Mouse (Mus musculus) liver, embryonic 13.5 days (tissue): ENCODE measurements around the gene Speer4f1. TPM values are rescaled to one million over a fixed set of nuclear protein-coding genes. Genes with fewer than 3 reads are reported as not detected.

Experiments
- ATAC-seq: fragments of 200-750 bp; cut with Nextera tagmentation; 2 replicates; pipeline ENCODE4 v1.8.0; 2017; ENCODE audit warnings: low read depth, mild to moderate bottlenecking, moderate number of reproducible peaks, moderate library complexity
- DNase-seq: peaks from one replicate; pipeline ENCODE4 v3.0.0; 2022
- H3K27ac ChIP-seq: fragments of 300-500 bp; sonication (generic); 2 replicates; pipeline ENCODE4 v1.5.1; 2015; ENCODE audit warnings: moderate library complexity, mild to moderate bottlenecking, inconsistent platforms
- H3K27me3 ChIP-seq: fragments of 300-500 bp; sonication (generic); 2 replicates; pipeline ENCODE4 v1.6.1; 2015; ENCODE audit warnings: mild to moderate bottlenecking, inconsistent platforms
- H3K36me3 ChIP-seq: fragments of 300-500 bp; sonication (generic); 2 replicates; pipeline ENCODE4 v1.6.1; 2015; ENCODE audit warnings: mild to moderate bottlenecking, inconsistent platforms
- H3K4me1 ChIP-seq: fragments of 300-500 bp; sonication (generic); replicated peaks from 2 replicates; pipeline ENCODE4 v1.6.1; 2015; ENCODE audit warnings: inconsistent platforms
- H3K4me2 ChIP-seq: fragments of 300-500 bp; sonication (generic); 2 replicates; pipeline ENCODE4 v1.6.1; 2015; ENCODE audit warnings: inconsistent platforms, mild to moderate bottlenecking, moderate library complexity
- H3K4me3 ChIP-seq: fragments of 300-500 bp; sonication (generic); replicated peaks from 2 replicates; pipeline ENCODE4 v1.5.1; 2015; ENCODE audit warnings: mild to moderate bottlenecking, inconsistent platforms
- H3K9ac ChIP-seq: fragments of 300-500 bp; sonication (generic); 2 replicates; pipeline ENCODE4 v1.6.1; 2015; ENCODE audit warnings: mild to moderate bottlenecking, inconsistent platforms
- H3K9me3 ChIP-seq: fragments of 300-500 bp; sonication (generic); replicated peaks from 2 replicates; pipeline ENCODE4 v1.6.1; 2016; ENCODE audit warnings: inconsistent platforms
- WGBS: fragments of 180-500 bp; shearing (Covaris S2); methylation state at CpG from one replicate; pipeline ENCODE4 v1.1.7; 2015; ENCODE audit not compliant: insufficient replicate concordance; 5-methylcytosine and 5-hydroxymethylcytosine counted together
- polyA plus RNA-seq: library from polyadenylated mRNA; unstranded; fragments of >200 nt; fragmentation: Nextera tagmentation; extraction: Ambion mirVana; gene quantifications from 2 replicates; pipeline ENCODE4 v1.2.1, GENCODE M21; 2015

Speer4f1 gene
- polyA plus RNA-seq, 1 experiment from 2014 or later: not detected

DNA sequence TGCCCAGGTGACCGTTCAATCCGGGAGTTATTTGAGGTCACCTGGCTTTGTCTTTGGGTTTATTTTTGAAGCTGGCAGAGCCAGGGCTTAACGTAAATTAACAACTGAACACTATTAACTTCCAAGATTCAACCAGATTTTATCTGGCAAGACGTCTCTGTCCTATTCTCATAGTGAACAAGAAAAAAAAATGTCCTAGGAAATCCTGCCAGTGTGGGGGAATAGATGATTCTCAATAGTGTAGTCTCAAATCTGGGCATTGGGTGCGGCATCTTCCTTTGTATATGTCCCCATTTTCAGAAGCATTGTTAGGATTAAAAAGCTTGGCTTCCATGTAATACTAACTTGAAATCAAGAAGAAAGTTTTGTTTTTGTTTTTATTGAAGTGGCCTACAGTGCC lies 20.8 kb downstream of the Speer4f1 start:
- Histone ChIP-seq H3K4me1 (no peaks in the 10 kb centered on the region), H3K4me2 (no peak overlapping the region), H3K4me3 (no peak overlapping the region), H3K27me3 (no peaks in the 10 kb centered on the region), H3K9ac (no peak overlapping the region), H3K36me3 (no peaks in the 10 kb centered on the region), H3K9me3 (no peaks in the 10 kb centered on the region), H3K27ac (no peak overlapping the region)
- DNase-seq: no peak
- 64% methylated on average over 5 of the region's 5 CpGs for WGBS
- no peak for ATAC-seq

DNA sequence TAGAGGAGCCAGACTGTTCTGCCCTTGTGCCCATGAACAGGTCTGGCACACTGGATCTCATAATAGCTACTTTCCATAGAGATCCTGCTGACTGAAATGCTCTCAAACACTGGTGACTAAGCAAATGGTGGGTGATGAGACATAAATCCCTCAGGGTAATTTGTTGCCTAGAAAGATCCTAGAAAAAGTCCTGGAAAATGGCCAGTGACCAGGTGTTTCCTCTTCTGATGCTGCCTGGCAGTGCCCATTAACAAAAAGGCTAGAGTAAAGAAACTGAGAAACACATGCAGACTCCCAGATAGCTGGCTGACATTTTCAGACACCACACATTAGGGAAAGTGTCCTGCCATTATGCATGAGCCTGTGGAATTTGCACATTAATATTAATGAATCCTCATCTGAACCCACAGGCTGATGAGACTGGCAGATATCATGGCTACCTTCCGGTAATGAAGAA lies 24.0 kb downstream of the Speer4f1 start:
- Histone ChIP-seq H3K4me1 (no peaks in the 10 kb centered on the region), H3K9ac (no peak overlapping the region), H3K36me3 (no peaks in the 10 kb centered on the region), H3K9me3 (no peaks in the 10 kb centered on the region), H3K4me2 (no peak overlapping the region), H3K27ac (no peak overlapping the region), H3K27me3 (no peaks in the 10 kb centered on the region), H3K4me3 (no peak overlapping the region)
- DNase-seq: no peak
- ATAC-seq: no peak
- 68% methylated on average over 1 of the region's 1 CpGs for WGBS

DNA sequence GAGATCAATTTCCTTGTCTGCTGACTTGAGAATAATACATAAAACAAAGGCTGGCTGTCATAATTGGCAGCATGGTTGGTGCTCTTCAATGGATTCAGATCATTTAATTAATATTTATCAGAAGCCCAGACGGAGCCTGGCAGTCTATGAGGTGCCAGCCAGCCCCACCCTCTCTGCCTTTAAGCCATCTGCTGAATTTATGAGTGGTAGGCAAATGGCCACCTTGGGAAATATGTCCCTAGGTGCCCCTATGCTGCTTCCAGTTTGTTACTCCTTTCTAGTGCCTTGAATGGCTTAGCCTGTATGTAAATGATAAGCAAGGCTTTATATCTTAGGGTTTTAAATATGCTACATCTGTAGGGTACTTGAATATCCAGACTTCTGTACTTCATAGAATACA lies 25.0 kb downstream of the Speer4f1 start:
- H3K27me3 ChIP-seq: no peaks in the 10 kb centered on the region
- no peak for ATAC-seq
- WGBS: 54% methylated on average over 1 of the region's 1 CpGs

DNA sequence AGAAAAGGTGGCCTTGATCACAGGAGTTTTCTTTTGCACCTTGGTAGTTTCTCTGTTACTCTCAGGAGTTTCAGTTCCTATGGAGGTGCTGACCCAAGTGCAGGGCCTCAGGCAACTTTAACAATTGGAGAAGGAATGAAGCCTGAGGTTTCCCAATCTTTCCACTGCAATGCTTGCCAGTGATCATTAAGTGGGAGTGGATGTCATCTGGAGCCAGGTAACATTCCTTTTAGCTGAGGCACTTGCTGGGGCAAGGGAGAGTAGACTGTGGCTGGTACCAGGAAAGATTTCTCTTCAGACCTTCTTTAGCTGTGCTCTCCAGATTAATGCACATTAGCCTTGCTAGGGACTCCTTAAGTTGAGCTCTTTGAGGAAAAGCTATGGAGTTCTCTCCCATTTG lies 29.6 kb downstream of the Speer4f1 start:
- no peak overlapping the region for H3K4me3 ChIP-seq
- no peaks in the 10 kb centered on the region for H3K36me3 ChIP-seq
- H3K27ac ChIP-seq: no peak overlapping the region
- DNase-seq (no peak), ATAC-seq (no peak)
- no peak overlapping the region for H3K9ac ChIP-seq
- no peaks in the 10 kb centered on the region for H3K27me3 ChIP-seq
- no peaks in the 10 kb centered on the region for H3K4me1 ChIP-seq
- H3K9me3 ChIP-seq: no peaks in the 10 kb centered on the region
- H3K4me2 ChIP-seq: no peak overlapping the region

More for the DNA sequence above, 25.0 kb downstream of the Speer4f1 start:
- H3K27ac ChIP-seq: no peak overlapping the region
- no peak for DNase-seq
- H3K4me3 ChIP-seq: no peak overlapping the region
- H3K4me2 ChIP-seq: no peak overlapping the region
- H3K4me1 ChIP-seq: no peaks in the 10 kb centered on the region
- H3K36me3 ChIP-seq: no peaks in the 10 kb centered on the region
- H3K9me3 ChIP-seq: no peaks in the 10 kb centered on the region
- no peak overlapping the region for H3K9ac ChIP-seq

DNA sequence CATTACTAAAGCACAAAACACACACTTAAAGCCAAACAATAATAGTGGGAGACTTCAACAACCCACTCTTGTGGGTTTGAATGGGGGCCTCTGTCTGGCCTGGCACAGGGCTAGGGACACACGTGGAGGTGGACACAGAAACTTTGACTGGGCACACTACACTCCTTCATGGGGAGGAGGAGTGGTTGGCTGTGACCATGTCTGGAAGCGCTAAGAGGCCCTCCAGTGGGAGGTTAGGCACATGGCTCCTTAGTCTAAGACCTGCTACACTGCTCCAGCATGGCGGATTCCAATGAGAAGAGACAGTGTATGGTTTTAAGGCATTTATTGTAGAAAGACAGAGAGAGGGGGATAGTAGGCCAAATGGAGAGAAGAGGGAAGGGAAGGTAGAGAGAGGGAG lies 32.1 kb downstream of the Speer4f1 start:
- H3K27ac ChIP-seq: no peak overlapping the region
- H3K4me2 ChIP-seq: no peak overlapping the region
- ATAC-seq (no peak), DNase-seq (no peak)
- no peak overlapping the region for H3K4me3 ChIP-seq
- no peaks in the 10 kb centered on the region for H3K4me1 ChIP-seq
- no peaks in the 10 kb centered on the region for H3K36me3 ChIP-seq
- H3K9me3 ChIP-seq: no peaks in the 10 kb centered on the region
- 46% methylated on average over 3 of the region's 3 CpGs for WGBS
- H3K9ac ChIP-seq: no peak overlapping the region
- H3K27me3 ChIP-seq: no peaks in the 10 kb centered on the region

Other genes with a start within 250 kb of the Speer4f1 start
- not detected in 2 replicates for gene Speer4f2, start 102.9 kb upstream of the Speer4f1 start, polyA plus RNA-seq
- gene Sema3c, start 98.2 kb downstream of the Speer4f1 start, polyA plus RNA-seq: 0.50 and 1.3 TPM in 2 replicates